Mouse (Mus musculus) CH12.LX (cell line): ENCODE results near the gene Slain1. TPM values are rescaled to one million over a fixed set of nuclear protein-coding genes. Genes with fewer than 3 reads are reported as not detected.

ENCODE experiments used
- DNase-seq: peaks from one replicate; pipeline ENCODE4 v3.0.0-alpha.2; 2013; ENCODE audit errors: extremely low read depth
- H3K27ac ChIP-seq: 2 replicates; pipeline ENCODE4 v1.5.1; 2012; ENCODE audit warnings: low read depth, mild to moderate bottlenecking, control low read depth, moderate library complexity; ENCODE audit not compliant: insufficient read depth
- H3K27me3 ChIP-seq: replicated peaks from 2 replicates; pipeline ENCODE3; 2012; ENCODE audit warnings: inconsistent platforms
- H3K36me3 ChIP-seq, 2 experiments: replicated peaks in 1 of 2; 2 replicates each; pipeline versions ENCODE3 to v1.6.1; 2012; ENCODE audit warnings: inconsistent platforms in 1 of 2, low read length in 1 of 2, mild to moderate bottlenecking in 1 of 2, mixed read lengths in 1 of 2, moderate library complexity in 1 of 2; ENCODE audit not compliant: control insufficient read depth in 1 of 2, insufficient read depth in 1 of 2
- H3K4me1 ChIP-seq, 2 experiments: 2 replicates each; pipeline ENCODE4 v1.6.1; 2012; ENCODE audit warnings: inconsistent platforms in 1 of 2, moderate library complexity in 1 of 2; ENCODE audit not compliant: insufficient read depth in 2 of 2, control insufficient read depth in 1 of 2
- H3K4me2 ChIP-seq: 2 replicates; pipeline ENCODE4 v1.6.1; 2012; ENCODE audit warnings: low read depth, mild to moderate bottlenecking, control low read depth; ENCODE audit not compliant: poor library complexity, insufficient read depth, severe bottlenecking
- H3K4me3 ChIP-seq, 3 experiments: fragments of 150-350 bp in 1 of 3; sonication (generic) in 1 of 3; replicated peaks in 1 of 3; 2 replicates each; pipeline versions ENCODE3 to v1.5.1; 2011 to 2012; ENCODE audit warnings: low read depth in 2 of 3, low read length in 2 of 3, mild to moderate bottlenecking in 2 of 3, moderate library complexity in 2 of 3, control low read depth in 1 of 3, improper control_type of control experiment in 1 of 3, inconsistent platforms in 1 of 3, mixed read lengths in 1 of 3; ENCODE audit not compliant: poor library complexity in 1 of 3
- H3K79me2 ChIP-seq: replicated peaks from 2 replicates; pipeline ENCODE4 v1.6.1; 2012; ENCODE audit warnings: mild to moderate bottlenecking, moderate library complexity; ENCODE audit not compliant: control insufficient read depth, poor library complexity, insufficient read depth, severe bottlenecking; ENCODE audit errors: extremely low read depth
- H3K9ac ChIP-seq: 2 replicates; pipeline ENCODE4 v1.6.1; 2012; ENCODE audit warnings: low read depth, mild to moderate bottlenecking, control low read depth, moderate library complexity; ENCODE audit not compliant: insufficient read depth
- H3K9me3 ChIP-seq: replicated peaks from 2 replicates; pipeline ENCODE3; 2012; ENCODE audit warnings: low read length, inconsistent platforms, mixed read lengths
- BHLHE40 ChIP-seq: IDR thresholded peaks from 2 replicates; pipeline ENCODE4 v1.6.1; 2011; ENCODE audit warnings: mild to moderate bottlenecking, low read depth, low read length, improper control_type of control experiment
- CHD1 ChIP-seq: IDR thresholded peaks from 2 replicates; pipeline ENCODE4 v1.6.1; 2012; ENCODE audit warnings: low read depth, low read length, improper control_type of control experiment, inconsistent platforms
- CHD2 ChIP-seq: IDR thresholded peaks from 2 replicates; pipeline ENCODE4 v1.6.1; 2011; ENCODE audit warnings: low read length, improper control_type of control experiment
- CTCF ChIP-seq, 2 experiments: IDR thresholded peaks in 1 of 2; conservative IDR thresholded peaks in 1 of 2; 2 replicates each; pipeline ENCODE4 v1.5.1; 2011 to 2012; ENCODE audit warnings: low read depth in 2 of 2, low read length in 2 of 2, improper control_type of control experiment in 1 of 2, inconsistent platforms in 1 of 2, mild to moderate bottlenecking in 1 of 2, moderate library complexity in 1 of 2
- E2F4 ChIP-seq: IDR thresholded peaks from 2 replicates; pipeline ENCODE4 v1.6.1; 2011; ENCODE audit warnings: low read depth, low read length, improper control_type of control experiment; ENCODE audit not compliant: insufficient replicate concordance
- ELF1 ChIP-seq: IDR thresholded peaks from 2 replicates; pipeline ENCODE4 v1.6.1; 2014; ENCODE audit warnings: low read depth, mild to moderate bottlenecking, inconsistent platforms, low read length, improper control_type of control experiment
- EP300 ChIP-seq: IDR thresholded peaks from 2 replicates; pipeline ENCODE4 v1.6.1; 2011; ENCODE audit warnings: low read length, improper control_type of control experiment
- ETS1 ChIP-seq: conservative IDR thresholded peaks from 2 replicates; pipeline ENCODE4 v1.6.1; 2012; ENCODE audit warnings: low read depth, mild to moderate bottlenecking, inconsistent platforms, low read length, improper control_type of control experiment, moderate library complexity
- GABPA ChIP-seq: IDR thresholded peaks from 2 replicates; pipeline ENCODE4 v1.6.1; 2012; ENCODE audit warnings: low read depth, low read length, improper control_type of control experiment, inconsistent platforms; ENCODE audit not compliant: insufficient replicate concordance
- HCFC1 ChIP-seq: IDR thresholded peaks from 2 replicates; pipeline ENCODE4 v1.6.1; 2012; ENCODE audit warnings: low read depth, mild to moderate bottlenecking, inconsistent platforms, low read length, improper control_type of control experiment
- IRF4 ChIP-seq: IDR thresholded peaks from 2 replicates; pipeline ENCODE4 v1.6.1; 2014; ENCODE audit warnings: low read depth, mild to moderate bottlenecking, inconsistent platforms, low read length, improper control_type of control experiment
- JUN ChIP-seq: IDR thresholded peaks from 2 replicates; pipeline ENCODE4 v1.6.1; 2011; ENCODE audit warnings: low read depth, mild to moderate bottlenecking, low read length, improper control_type of control experiment, moderate library complexity; ENCODE audit not compliant: insufficient read depth
- JUND ChIP-seq: conservative IDR thresholded peaks from 2 replicates; pipeline ENCODE4 v1.6.1; 2011; ENCODE audit warnings: low read depth, low read length, improper control_type of control experiment
- KAT2A ChIP-seq: IDR thresholded peaks from 2 replicates; pipeline ENCODE4 v1.6.1; 2012; ENCODE audit warnings: low read length, improper control_type of control experiment, inconsistent platforms; ENCODE audit not compliant: insufficient replicate concordance
- MAFK ChIP-seq: IDR thresholded peaks from 2 replicates; pipeline ENCODE4 v1.6.1; 2011; ENCODE audit warnings: low read length, improper control_type of control experiment; ENCODE audit not compliant: insufficient replicate concordance
- MAX ChIP-seq: IDR thresholded peaks from 2 replicates; pipeline ENCODE4 v1.6.1; 2011; ENCODE audit warnings: low read length, improper control_type of control experiment
- MAZ ChIP-seq: IDR thresholded peaks from 2 replicates; pipeline ENCODE4 v1.6.1; 2012; ENCODE audit warnings: low read depth, mild to moderate bottlenecking, inconsistent platforms, low read length, improper control_type of control experiment, moderate library complexity
- MEF2A ChIP-seq: IDR thresholded peaks from 2 replicates; pipeline ENCODE4 v1.6.1; 2014; ENCODE audit warnings: low read depth, mild to moderate bottlenecking, inconsistent platforms, low read length, improper control_type of control experiment, borderline replicate concordance
- MXI1 ChIP-seq: IDR thresholded peaks from 2 replicates; pipeline ENCODE4 v1.6.1; 2011; ENCODE audit warnings: mild to moderate bottlenecking, low read depth, low read length, improper control_type of control experiment
- MYC ChIP-seq: IDR thresholded peaks from 2 replicates; pipeline ENCODE4 v1.6.1; 2011; ENCODE audit warnings: low read depth, mild to moderate bottlenecking, improper control_type of control experiment, low read length
- NELFE ChIP-seq: IDR thresholded peaks from 2 replicates; pipeline ENCODE4 v1.6.1; 2011; ENCODE audit warnings: low read depth, low read length, improper control_type of control experiment
- NRF1 ChIP-seq: IDR thresholded peaks from 2 replicates; pipeline ENCODE4 v1.6.1; 2014; ENCODE audit warnings: low read depth, mild to moderate bottlenecking, inconsistent platforms, low read length, improper control_type of control experiment, moderate library complexity
- PAX5 ChIP-seq: IDR thresholded peaks from 2 replicates; pipeline ENCODE4 v1.6.1; 2012; ENCODE audit warnings: low read length, inconsistent platforms, mixed read lengths
- POLR2A ChIP-seq: IDR thresholded peaks from 2 replicates; pipeline ENCODE4 v1.6.1; 2011; ENCODE audit warnings: low read depth, mild to moderate bottlenecking, improper control_type of control experiment, low read length
- POLR2AphosphoS2 ChIP-seq: IDR thresholded peaks from 2 replicates; pipeline ENCODE4 v1.6.1; 2011; ENCODE audit warnings: low read depth, low read length, improper control_type of control experiment
- RAD21 ChIP-seq: IDR thresholded peaks from 2 replicates; pipeline ENCODE4 v1.6.1; 2011; ENCODE audit warnings: low read depth, mild to moderate bottlenecking, low read length, improper control_type of control experiment, moderate library complexity
- RCOR1 ChIP-seq: conservative IDR thresholded peaks from 2 replicates; pipeline ENCODE4 v1.6.1; 2012; ENCODE audit warnings: low read depth, mild to moderate bottlenecking, inconsistent platforms, low read length, improper control_type of control experiment
- SIN3A ChIP-seq: IDR thresholded peaks from 2 replicates; pipeline ENCODE4 v1.6.1; 2012; ENCODE audit warnings: low read length, improper control_type of control experiment, inconsistent platforms
- SMC3 ChIP-seq: IDR thresholded peaks from 2 replicates; pipeline ENCODE4 v1.6.1; 2011; ENCODE audit warnings: low read depth, low read length, improper control_type of control experiment
- TBP ChIP-seq: conservative IDR thresholded peaks from 2 replicates; pipeline ENCODE4 v1.6.1; 2011; ENCODE audit warnings: low read depth, low read length, improper control_type of control experiment
- TCF12 ChIP-seq: IDR thresholded peaks from 2 replicates; pipeline ENCODE4 v1.6.1; 2014; ENCODE audit warnings: low read depth, mild to moderate bottlenecking, inconsistent platforms, low read length, improper control_type of control experiment
- UBTF ChIP-seq: IDR thresholded peaks from 2 replicates; pipeline ENCODE4 v1.6.1; 2012; ENCODE audit warnings: low read depth, mild to moderate bottlenecking, inconsistent platforms, low read length, improper control_type of control experiment, moderate library complexity
- USF1 ChIP-seq: IDR thresholded peaks from 2 replicates; pipeline ENCODE4 v1.6.1; 2014; ENCODE audit warnings: low read depth, mild to moderate bottlenecking, inconsistent platforms, low read length, improper control_type of control experiment
- USF2 ChIP-seq: conservative IDR thresholded peaks from 2 replicates; pipeline ENCODE4 v1.6.1; 2011; ENCODE audit warnings: low read depth, low read length, improper control_type of control experiment
- ZC3H11A ChIP-seq: IDR thresholded peaks from 2 replicates; pipeline ENCODE4 v1.6.1; 2012; ENCODE audit warnings: low read depth, mild to moderate bottlenecking, inconsistent platforms, low read length, improper control_type of control experiment
- ZKSCAN1 ChIP-seq: IDR thresholded peaks from 2 replicates; pipeline ENCODE4 v1.6.1; 2012; ENCODE audit warnings: low read depth, inconsistent platforms, low read length, improper control_type of control experiment, borderline replicate concordance
- ZMIZ1 ChIP-seq: IDR thresholded peaks from 2 replicates; pipeline ENCODE4 v1.6.1; 2012; ENCODE audit warnings: low read depth, mild to moderate bottlenecking, inconsistent platforms, low read length, improper control_type of control experiment
- ZNF384 ChIP-seq: IDR thresholded peaks from 2 replicates; pipeline ENCODE4 v1.6.1; 2012; ENCODE audit warnings: low read depth, low read length, improper control_type of control experiment, inconsistent platforms
- dilution Hi-C: fragments of 300-500 bp; cut with MboI; formaldehyde crosslinking; loops from 2 replicates; pipeline ENCODE4 v1.14.3; 2020; ENCODE audit warnings: low sequenced_read_pairs; ENCODE audit not compliant: extremely low pct_unique_long_range_greater_than_20kb, extremely low pct_ligation_motif_present
- in situ Hi-C: fragments of 300-500 bp; cut with MboI; formaldehyde crosslinking; loops from 3 replicates; pipeline ENCODE4 v1.14.3; 2019; ENCODE audit warnings: low sequenced_read_pairs, low pct_ligation_motif_present, low pct_unique_long_range_greater_than_20kb, mixed read lengths
- polyA plus RNA-seq: library from polyadenylated mRNA; unstranded; fragments of >175 nt; gene quantifications from 2 replicates; pipeline ENCODE4 v1.2.1, GENCODE M21; 2012; ENCODE audit warnings: low read depth; ENCODE audit not compliant: insufficient read length
- total RNA-seq, 2 experiments: library from RNA; depleted of rRNA; stranded (reverse); fragments of 300-350 nt in 1 of 2; fragments of >200 nt in 1 of 2; gene quantifications; 2 replicates each; pipeline ENCODE4 v1.2.3; 2012 to 2014

The Slain1 gene
- total RNA-seq (2012; rRNA removed): 13.1 and 15.0 TPM in 2 replicates
- total RNA-seq (2014; rRNA removed): 14.8 and 15.9 TPM in 2 replicates
- 8.2 and 13.6 TPM in 2 replicates for polyA plus RNA-seq

GRCm38 (mm10) chr14:103649896-103650334, at the start of gene Slain1:
Slain1 (plus strand) TSS chr14:103650228.
- Histone ChIP-seq H3K9me3 (no peaks in the 10 kb centered on the region), H3K4me3 (peak within 1 kb of the TSS; percentile 58 to 88 (median 75)), H3K9ac (peak within 1 kb of the TSS; percentile 18), H3K79me2 (peaks cover 27% of the 10 kb centered on the region), H3K4me1 (peaks cover 3 to 34% of the 10 kb centered on the region in 2 experiments; a peak in 3 of 4 replicates), H3K27me3 (peaks cover 1% of the 10 kb centered on the region), H3K4me2 (peak within 1 kb of the TSS; percentile 92), H3K36me3 (no peaks in the 10 kb centered on the region), H3K27ac (peak within 1 kb of the TSS; percentile 62)
- TF ChIP-seq USF1 (no peak), ZNF384 (no peak), KAT2A (no peak), JUN (no peak), CTCF (conservative IDR thresholded peaks at IDR 0.05 in 1 of 2, IDR thresholded peaks at IDR 0.05 in 1 of 2; ENCODE audit: low read depth in 2 of 2, low read length in 2 of 2) (no peak), RCOR1 (peak; percentile 19; the same call in 1 of the 2 replicates), E2F4 (no peak), GABPA (no peak), BHLHE40 (no peak), POLR2AphosphoS2 (no peak), NRF1 (no peak; the same call in 1 of the 2 replicates), MXI1 (peak; percentile 5; the same call in 1 of the 2 replicates), ETS1 (no peak), MAZ (peak; percentile 77; the same call in 1 of the 2 replicates), IRF4 (no peak; the same call in 1 of the 2 replicates), SMC3 (no peak), MAFK (no peak), NELFE (peak; percentile 77), JUND (no peak), CHD2 (no peak), SIN3A (peak; percentile 60; the same call in 1 of the 2 replicates), HCFC1 (peak; percentile 52; the same call in 1 of the 2 replicates), ZC3H11A (no peak), CHD1 (0 out of 2 replicates have a peak, but pooled peaks have one; percentile 79), EP300 (no peak), UBTF (peak; percentile 99), PAX5 (no peak), ZKSCAN1 (no peak), POLR2A (peak; percentile 95), ZMIZ1 (peak; percentile 81), MEF2A (peak; percentile 64; the same call in 1 of the 2 replicates), TBP (0 out of 2 replicates have a peak, but pooled peaks have one; percentile 52), MYC (no peak), MAX (peak; percentile 57), TCF12 (peak; percentile 85), USF2 (no peak), ELF1 (peak; percentile 77), RAD21 (no peak)
- dilution Hi-C loops (no loop called here), in situ Hi-C loops (no loop called here)
- DNase-seq: peak; percentile 92
